Comparison of ENCODE assay signal across 27 mouse cellular contexts in the genomic region with DNA sequence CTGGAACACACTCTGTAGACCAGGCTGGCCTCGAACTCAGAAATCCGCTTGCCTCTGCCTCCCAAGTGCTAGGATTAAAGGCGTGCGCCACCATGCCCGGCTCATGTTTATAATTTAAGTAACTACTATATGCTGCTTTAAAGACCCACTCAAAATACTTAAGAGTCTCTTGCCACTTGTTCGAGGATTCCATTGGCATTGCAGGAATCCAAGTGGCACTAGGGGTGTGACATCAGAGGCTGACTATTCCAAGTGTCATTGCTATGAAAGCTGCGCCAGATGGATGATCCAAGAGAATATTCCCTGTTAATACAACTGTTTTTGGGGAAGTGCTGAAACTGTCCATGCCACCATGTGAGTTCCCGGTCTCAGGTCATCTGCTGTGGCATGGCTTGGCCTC.
DNase-seq lines count a peak whose midpoint lies in the region; ATAC-seq and TF ChIP-seq lines count a peak whose summit lies in the region.
"Had no signal": no experiment of that assay in that cellular context is flagged by ENCODE, and none has a peak within 500 bp of the region (broad histone marks: within the 10 kb centered on the region; RNA-seq: fewer than 3 reads in every experiment).

No protein-coding gene starts in this region.

- ATAC-seq in lung, embryonic 14.5 days (ENCODE audit: insufficient read depth): no peak
- ATAC-seq: forebrain, embryonic 15.5 days; Patski had no signal

- 74% methylated on average over 8 of the region's 8 CpGs for WGBS in lung, embryonic 14.5 days

- no peaks in the 10 kb centered on the region for H3K9me3 ChIP-seq in lung, embryonic 14.5 days (ENCODE audit: low read depth, low read length)
- H3K9me3 ChIP-seq: embryonic facial prominence, embryonic 12.5 days; embryonic facial prominence, embryonic 15.5 days; forebrain, embryonic 12.5 days; forebrain, embryonic 15.5 days; G1E; heart, embryonic 10.5 days; heart, embryonic 13.5 days had no signal

- H3K4me3 ChIP-seq in lung, embryonic 14.5 days (ENCODE audit: low read depth, low read length): no peak overlapping the region
- H3K4me3 ChIP-seq: embryonic facial prominence, embryonic 12.5 days; embryonic facial prominence, embryonic 15.5 days; forebrain, embryonic 12.5 days; forebrain, embryonic 15.5 days; heart, adult 2 months; heart, embryonic 10.5 days; heart, embryonic 13.5 days had no signal

- no peaks in the 10 kb centered on the region for H3K36me3 ChIP-seq in lung, embryonic 14.5 days (ENCODE audit: insufficient read depth)
- H3K36me3 ChIP-seq: embryonic facial prominence, embryonic 12.5 days; embryonic facial prominence, embryonic 15.5 days; forebrain, embryonic 12.5 days; forebrain, embryonic 15.5 days; G1E; heart, embryonic 10.5 days; heart, embryonic 13.5 days had no signal

- H3K4me2 ChIP-seq in lung, embryonic 14.5 days: no peak overlapping the region
- H3K4me2 ChIP-seq: embryonic facial prominence, embryonic 12.5 days; embryonic facial prominence, embryonic 15.5 days; forebrain, embryonic 12.5 days; forebrain, embryonic 15.5 days; heart, embryonic 13.5 days; hindbrain, embryonic 14.5 days had no signal

- H3K27ac ChIP-seq in lung, embryonic 14.5 days (ENCODE audit: low read depth): no peak overlapping the region
- H3K27ac ChIP-seq: embryonic facial prominence, embryonic 12.5 days; embryonic facial prominence, embryonic 15.5 days; forebrain, embryonic 12.5 days; forebrain, embryonic 15.5 days; heart, adult 2 months; heart, embryonic 10.5 days; heart, embryonic 13.5 days; hindbrain, embryonic 14.5 days had no signal

- no peaks in the 10 kb centered on the region for H3K4me1 ChIP-seq in lung, embryonic 14.5 days (ENCODE audit: insufficient read depth)
- H3K4me1 ChIP-seq: embryonic facial prominence, embryonic 12.5 days; embryonic facial prominence, embryonic 15.5 days; forebrain, embryonic 15.5 days had no signal

- TF ChIP-seq CTCF in lung, embryonic 14.5 days (IDR thresholded peaks at IDR 0.05; ENCODE audit: low read depth): no peak

- H3K27me3 ChIP-seq in lung, embryonic 14.5 days (ENCODE audit: insufficient read depth, low read length): no peaks in the 10 kb centered on the region
- H3K27me3 ChIP-seq: CH12.LX; embryonic facial prominence, embryonic 12.5 days; embryonic facial prominence, embryonic 15.5 days; forebrain, embryonic 12.5 days; forebrain, embryonic 15.5 days; heart, embryonic 13.5 days; Patski had no signal

- no peak overlapping the region for H3K9ac ChIP-seq in lung, embryonic 14.5 days
- H3K9ac ChIP-seq: embryonic facial prominence, embryonic 12.5 days; embryonic facial prominence, embryonic 15.5 days; forebrain, embryonic 12.5 days; forebrain, embryonic 15.5 days; heart, embryonic 13.5 days; hindbrain, embryonic 14.5 days had no signal

- peak; percentile 46 to 58 for DNase-seq in lung, adult 18-20 months
- peak; percentile 18 for DNase-seq in lung, embryonic 14.5 days
- peak; percentile 29 for DNase-seq in lung, postnatal 10 days
- DNase-seq in lung, postnatal 36 days: peak; percentile 65
- no peak for DNase-seq in urinary bladder, adult 2 months (ENCODE audit: low spot score)
- no peak for DNase-seq in kidney, postnatal 4 days
- no peak for DNase-seq in left cerebral cortex, adult 18-20 months (ENCODE audit: low spot score in 2 of 2)
- DNase-seq: adrenal gland, postnatal 10 days; adrenal gland, postnatal 36 days; B cell, adult 2 months; cerebellum, adult 2 months; cerebellum, adult 9-11 months; cerebellum, postnatal 25 days; gastrocnemius, postnatal 25 days; heart, adult 2 months; heart, postnatal 14 days; heart, postnatal 4 days had no signal

Comparison
In these comparisons a context has a peak if more than half of its experiments do, and no peak if none do; other contexts are left out.
1. DNase-seq: peak in lung, adult 18-20 months (2 of 2), lung, embryonic 14.5 days (single experiment), lung, postnatal 10 days (single experiment) and lung, postnatal 36 days (single experiment); none in urinary bladder, adult 2 months (single experiment), kidney, postnatal 4 days (0 of 2) and left cerebral cortex, adult 18-20 months (0 of 2).